Mouse (Mus musculus) liver, postnatal 0 days (tissue): ENCODE results near the gene Grin3a.

Experiments
- CTCF ChIP-seq: sonication (generic); IDR thresholded peaks from 2 replicates; pipeline ENCODE4 v1.5.1; 2016; ENCODE audit warnings: antibody characterized with exemption, low read depth
- EP300 ChIP-seq: IDR thresholded peaks from 2 replicates; pipeline ENCODE4 v1.6.1; 2016; ENCODE audit warnings: antibody characterized with exemption, low read depth, mild to moderate bottlenecking

DNA sequence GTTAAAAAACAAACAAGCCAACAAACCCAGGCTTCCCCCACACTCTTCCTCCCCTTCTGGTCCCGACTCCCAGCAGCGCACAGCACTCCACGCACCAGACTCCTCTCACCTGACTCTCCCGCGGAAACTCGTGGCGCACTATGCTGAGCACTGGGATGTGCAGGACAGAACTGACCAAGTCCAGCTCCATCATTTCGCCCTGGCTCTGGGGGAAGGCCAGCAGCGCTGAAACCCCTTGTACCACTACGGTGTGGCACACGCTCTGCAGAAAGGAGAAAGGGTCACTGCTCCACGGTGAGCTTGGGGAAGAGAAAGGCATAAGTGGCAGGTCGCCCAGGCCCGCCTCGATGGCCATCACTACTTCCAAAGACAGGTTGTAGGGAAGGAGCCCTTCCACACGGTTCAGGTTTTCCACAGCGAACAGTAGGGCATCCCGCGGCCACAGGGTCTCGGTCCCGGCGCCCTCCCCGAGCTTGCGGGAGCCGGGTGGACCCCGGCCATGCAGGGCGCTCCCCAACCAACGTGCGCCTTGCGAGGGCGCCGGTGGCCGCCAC lies 1.2 kb downstream of the Grin3a start:
- TF ChIP-seq EP300, result no peak
- TF ChIP-seq CTCF, result no peak
